Mouse (Mus musculus) lung, embryonic 14.5 days (tissue): ENCODE results near the gene Mark1. TPM values are rescaled to one million over a fixed set of nuclear protein-coding genes. Genes with fewer than 3 reads are reported as not detected.
A peak's percentile ranks its signal among the peaks of the same experiment; 100 is the strongest.

Experiments
- ATAC-seq: fragments of 200-750 bp; cut with Nextera tagmentation; 2 replicates; pipeline ENCODE4 v1.8.0; 2017; ENCODE audit warnings: mild to moderate bottlenecking, moderate TSS enrichment, moderate library complexity; ENCODE audit not compliant: insufficient read depth
- DNase-seq: peaks from one replicate; pipeline ENCODE4 v3.0.0-alpha.2; 2015
- H3K27ac ChIP-seq: fragments of 300-500 bp; sonication (generic); 2 replicates; pipeline ENCODE4 v1.5.1; 2014; ENCODE audit warnings: low read depth, mild to moderate bottlenecking, moderate library complexity
- H3K27me3 ChIP-seq: fragments of 300-500 bp; sonication (generic); 2 replicates; pipeline ENCODE4 v1.6.1; 2014; ENCODE audit warnings: low read length, control low read depth; ENCODE audit not compliant: insufficient read depth
- H3K36me3 ChIP-seq: fragments of 300-500 bp; sonication (generic); 2 replicates; pipeline ENCODE4 v1.6.1; 2014; ENCODE audit warnings: control low read depth; ENCODE audit not compliant: insufficient read depth
- H3K4me1 ChIP-seq: fragments of 300-500 bp; sonication (generic); 2 replicates; pipeline ENCODE4 v1.6.1; 2014; ENCODE audit warnings: antibody characterized with exemption, control low read depth; ENCODE audit not compliant: insufficient read depth
- H3K4me2 ChIP-seq: fragments of 300-500 bp; sonication (generic); 2 replicates; pipeline ENCODE4 v1.6.1; 2014; ENCODE audit warnings: mild to moderate bottlenecking
- H3K4me3 ChIP-seq: fragments of 300-500 bp; sonication (generic); 2 replicates; pipeline ENCODE4 v1.5.1; 2014; ENCODE audit warnings: low read depth, low read length
- H3K9ac ChIP-seq: fragments of 300-500 bp; sonication (generic); 2 replicates; pipeline ENCODE4 v1.6.1; 2014
- H3K9me3 ChIP-seq: fragments of 300-500 bp; sonication (generic); 2 replicates; pipeline ENCODE4 v1.6.1; 2016; ENCODE audit warnings: low read depth, low read length, control low read depth
- CTCF ChIP-seq: IDR thresholded peaks from 2 replicates; pipeline ENCODE4 v1.5.1; 2016; ENCODE audit warnings: antibody characterized with exemption, low read depth
- WGBS: fragments of 180-500 bp; shearing (Covaris S2); extraction: QIAGEN DNeasy Blood & Tissue Kit; methylation state at CpG from one replicate; pipeline ENCODE4 v1.1.7; 2014; 5-methylcytosine and 5-hydroxymethylcytosine counted together
- polyA plus RNA-seq: library from polyadenylated mRNA; unstranded; fragments of >200 nt; fragmentation: Nextera tagmentation; extraction: Ambion mirVana; gene quantifications from 2 replicates; pipeline ENCODE4 v1.2.1, GENCODE M21; 2014

The Mark1 gene
- polyA plus RNA-seq, 1 experiment from 2014 or later: 3.0 TPM

DNA sequence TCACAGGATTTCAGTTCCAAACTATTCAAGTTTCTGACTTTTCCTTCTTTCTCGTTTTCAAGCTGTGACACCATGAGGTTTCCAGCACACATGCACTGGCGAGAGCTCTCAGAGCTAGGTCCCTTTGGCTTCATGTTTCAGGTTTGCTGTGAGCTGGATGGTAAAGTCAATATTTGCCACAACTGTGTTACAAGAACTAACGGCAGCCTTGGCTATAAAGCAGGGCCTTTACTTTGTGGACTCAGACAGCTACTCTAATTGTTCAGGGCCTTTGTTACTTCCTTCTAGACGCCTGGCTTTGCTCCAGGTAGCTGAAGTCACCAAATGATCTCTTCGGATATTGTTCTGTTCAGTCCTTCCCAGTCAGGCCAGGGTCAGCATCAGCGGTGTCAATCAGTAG is 63.9 kb downstream of the Mark1 start:
- 48% methylated on average over 6 of the region's 6 CpGs for WGBS
- Histone ChIP-seq H3K4me1 (no peaks in the 10 kb centered on the region), H3K27ac (peak overlapping the region; percentile 26), H3K9ac (no peak overlapping the region), H3K9me3 (no peaks in the 10 kb centered on the region), H3K27me3 (no peaks in the 10 kb centered on the region), H3K4me3 (no peak overlapping the region), H3K36me3 (no peaks in the 10 kb centered on the region), H3K4me2 (no peak overlapping the region)
- peak; percentile 52 for DNase-seq
- no peak for TF ChIP-seq CTCF
- peak; percentile 38; the same call in 1 of the 2 replicates for ATAC-seq

DNA sequence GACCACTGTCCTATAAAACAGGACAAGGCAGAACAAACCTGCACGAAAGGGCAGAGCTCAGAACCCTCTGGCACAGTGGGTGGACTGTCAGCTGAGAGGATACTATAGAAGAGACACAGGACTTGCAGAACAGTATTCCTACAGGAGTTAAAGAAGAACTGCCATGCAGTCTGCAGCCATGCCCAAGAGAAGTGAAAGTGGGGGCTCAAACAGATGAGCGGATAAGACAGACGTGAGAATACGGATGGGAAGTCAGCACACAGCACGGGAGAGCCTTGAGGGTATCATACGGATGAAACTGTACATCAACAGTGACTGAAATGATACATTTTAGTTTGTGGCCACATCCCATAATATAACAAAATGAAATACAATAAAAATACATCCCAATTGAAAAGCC is 68.3 kb downstream of the Mark1 start:
- no peak overlapping the region for H3K4me3 ChIP-seq
- no peaks in the 10 kb centered on the region for H3K27me3 ChIP-seq
- H3K4me2 ChIP-seq: no peak overlapping the region
- no peaks in the 10 kb centered on the region for H3K9me3 ChIP-seq
- peaks cover 3% of the 10 kb centered on the region; the same call in 1 of the 2 replicates for H3K36me3 ChIP-seq
- ATAC-seq: no peak
- 82% methylated on average over 6 of the region's 6 CpGs for WGBS
- no peaks in the 10 kb centered on the region for H3K4me1 ChIP-seq
- no peak for TF ChIP-seq CTCF
- H3K9ac ChIP-seq: no peak overlapping the region
- no peak overlapping the region for H3K27ac ChIP-seq
- no peak for DNase-seq

DNA sequence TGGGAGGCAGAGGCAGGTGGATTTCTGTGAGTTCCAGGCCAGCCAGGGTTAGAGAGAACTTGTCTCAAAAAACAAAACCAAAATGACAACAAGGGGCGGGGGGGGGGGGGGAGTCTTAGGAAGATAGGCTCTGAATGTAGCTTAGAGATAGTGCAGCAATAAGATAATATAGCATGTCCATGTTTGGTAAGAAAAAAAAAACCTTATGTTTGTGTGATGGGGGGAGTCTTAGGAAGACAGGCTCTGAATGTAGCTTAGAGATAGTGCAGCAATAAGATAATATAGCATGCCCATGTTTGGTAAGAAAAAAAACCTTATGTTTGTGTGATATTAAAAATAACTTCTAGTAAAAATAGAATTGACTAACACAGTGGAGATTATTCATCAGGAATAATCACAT is 71.0 kb downstream of the Mark1 start:
- Histone ChIP-seq H3K27me3 (no peaks in the 10 kb centered on the region), H3K4me2 (no peak overlapping the region), H3K36me3 (peaks cover 3% of the 10 kb centered on the region; the same call in 1 of the 2 replicates), H3K27ac (no peak overlapping the region), H3K4me3 (no peak overlapping the region), H3K9ac (no peak overlapping the region), H3K4me1 (no peaks in the 10 kb centered on the region), H3K9me3 (no peaks in the 10 kb centered on the region)
- DNase-seq (no peak), ATAC-seq (no peak)
- TF ChIP-seq CTCF: no peak
- 55% methylated on average over 1 of the region's 1 CpGs for WGBS

DNA sequence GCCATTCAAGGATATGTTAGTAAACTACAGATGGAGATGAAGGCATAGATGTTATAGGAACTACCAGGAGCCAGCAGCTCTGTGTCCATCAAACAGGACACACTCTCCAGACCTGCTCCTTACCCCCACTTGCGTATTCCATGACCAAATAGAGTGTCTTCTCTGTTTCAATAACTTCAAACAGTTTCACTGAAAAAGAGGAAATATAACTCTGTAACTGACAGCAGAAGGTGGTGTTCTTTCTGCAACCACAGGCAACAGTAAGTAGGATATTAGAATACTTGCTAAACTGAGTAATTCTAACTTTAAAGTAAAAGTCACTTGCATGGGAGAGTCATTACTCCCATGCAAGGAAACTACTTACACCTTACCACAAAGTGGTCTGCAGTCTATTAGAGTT is 71.5 kb downstream of the Mark1 start:
- H3K9ac ChIP-seq: no peak overlapping the region
- DNase-seq (no peak), ATAC-seq (no peak)
- H3K4me2 ChIP-seq: no peak overlapping the region
- no peak overlapping the region for H3K4me3 ChIP-seq
- H3K9me3 ChIP-seq: no peaks in the 10 kb centered on the region
- WGBS: 86% methylated on average over 1 of the region's 1 CpGs
- H3K27ac ChIP-seq: no peak overlapping the region
- H3K27me3 ChIP-seq: no peaks in the 10 kb centered on the region
- TF ChIP-seq CTCF: no peak
- no peaks in the 10 kb centered on the region for H3K4me1 ChIP-seq
- H3K36me3 ChIP-seq: peaks cover 5% of the 10 kb centered on the region; the same call in 1 of the 2 replicates

DNA sequence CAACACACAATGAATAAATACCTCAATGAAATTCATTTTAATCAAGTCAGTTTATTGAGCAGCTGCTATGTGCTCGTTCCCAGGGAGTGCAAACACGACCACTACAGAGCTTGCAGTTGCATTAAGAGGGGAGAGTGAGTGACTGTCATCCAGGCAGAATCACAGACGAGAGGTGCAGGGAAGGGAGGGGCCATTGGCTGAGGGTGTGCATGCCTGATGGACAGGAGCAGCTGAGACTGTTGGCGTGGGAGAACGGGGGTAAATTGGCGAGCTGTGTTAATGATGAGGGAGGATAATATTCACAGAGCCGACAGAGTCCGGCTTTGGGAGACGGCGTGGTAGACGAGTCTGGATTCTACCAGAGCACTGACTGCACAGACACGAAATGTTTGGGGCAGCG is 76.5 kb downstream of the Mark1 start:
- Histone ChIP-seq H3K4me2 (no peak overlapping the region), H3K27me3 (no peaks in the 10 kb centered on the region), H3K27ac (no peak overlapping the region), H3K9ac (no peak overlapping the region), H3K9me3 (no peaks in the 10 kb centered on the region), H3K4me1 (no peaks in the 10 kb centered on the region), H3K36me3 (peaks cover 19% of the 10 kb centered on the region), H3K4me3 (no peak overlapping the region)
- DNase-seq: no peak
- TF ChIP-seq CTCF: no peak
- ATAC-seq: no peak
- 84% methylated on average over 13 of the region's 13 CpGs for WGBS

DNA sequence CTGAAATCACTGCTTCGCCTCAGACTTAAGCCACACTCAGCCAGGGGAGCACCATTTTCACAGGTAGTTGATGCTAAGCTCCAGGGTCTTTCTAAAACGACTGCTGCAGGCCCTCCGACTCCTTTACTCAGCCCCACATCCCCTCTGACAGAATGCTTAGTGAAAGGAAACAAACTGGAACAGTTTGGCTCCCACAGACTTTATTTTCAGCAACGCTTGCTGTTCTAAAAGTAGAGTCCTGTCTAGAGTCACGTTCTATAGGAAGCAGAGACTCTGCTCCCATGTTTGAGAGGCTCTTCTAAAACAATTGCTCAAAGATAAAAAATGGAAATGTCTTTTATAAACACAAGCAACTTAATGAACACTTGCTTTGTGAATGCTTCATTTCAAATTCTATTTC is 79.3 kb downstream of the Mark1 start:
- ATAC-seq: no peak
- no peaks in the 10 kb centered on the region for H3K4me1 ChIP-seq
- H3K27ac ChIP-seq: no peak overlapping the region
- no peak overlapping the region for H3K4me3 ChIP-seq
- DNase-seq: no peak
- H3K9ac ChIP-seq: no peak overlapping the region
- no peak for TF ChIP-seq CTCF
- H3K27me3 ChIP-seq: no peaks in the 10 kb centered on the region
- H3K9me3 ChIP-seq: no peaks in the 10 kb centered on the region
- H3K4me2 ChIP-seq: no peak overlapping the region
- WGBS: 78% methylated on average over 5 of the region's 5 CpGs
- peaks cover 22% of the 10 kb centered on the region; the same call in 1 of the 2 replicates for H3K36me3 ChIP-seq

DNA sequence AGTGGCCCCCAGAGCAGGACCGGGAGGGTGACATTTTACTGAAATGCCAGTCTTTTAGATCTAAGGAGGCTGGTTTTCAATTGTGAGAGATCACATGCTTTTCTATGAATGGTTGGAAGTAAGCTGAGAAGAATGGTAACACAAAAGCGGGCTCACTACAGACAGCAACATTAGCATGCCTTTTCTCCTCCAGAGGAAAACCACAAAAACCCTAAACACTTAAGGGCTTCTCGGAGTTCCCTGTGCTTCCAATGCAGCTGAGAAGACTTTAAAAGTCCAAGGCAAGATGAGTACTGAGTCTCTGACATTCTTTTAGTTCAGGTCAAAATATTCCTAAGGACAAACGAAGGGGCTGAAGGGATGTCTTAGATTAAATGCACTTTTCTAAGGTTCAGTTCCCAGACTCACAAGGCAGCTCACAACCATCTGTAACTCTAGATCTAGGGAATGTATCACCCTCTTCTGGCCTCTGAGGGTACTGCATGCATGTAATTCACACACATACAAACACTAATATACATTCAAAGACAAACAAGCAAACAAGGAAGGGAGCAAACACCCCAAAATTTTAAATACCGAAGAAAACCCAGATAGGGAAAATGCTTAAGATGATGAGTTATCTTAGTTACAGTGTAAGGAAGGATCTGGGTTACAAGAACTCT is 81.0 kb downstream of the Mark1 start:
- H3K9me3 ChIP-seq: no peaks in the 10 kb centered on the region
- H3K4me3 ChIP-seq: no peak overlapping the region
- no peak overlapping the region for H3K9ac ChIP-seq
- peak; percentile 44 for DNase-seq
- H3K27ac ChIP-seq: no peak overlapping the region
- peaks cover 22% of the 10 kb centered on the region; the same call in 1 of the 2 replicates for H3K36me3 ChIP-seq
- ATAC-seq: no peak
- 90% methylated on average over 5 of the region's 5 CpGs for WGBS
- H3K4me1 ChIP-seq: no peaks in the 10 kb centered on the region
- no peaks in the 10 kb centered on the region for H3K27me3 ChIP-seq
- peak; percentile 59 for TF ChIP-seq CTCF
- H3K4me2 ChIP-seq: no peak overlapping the region

DNA sequence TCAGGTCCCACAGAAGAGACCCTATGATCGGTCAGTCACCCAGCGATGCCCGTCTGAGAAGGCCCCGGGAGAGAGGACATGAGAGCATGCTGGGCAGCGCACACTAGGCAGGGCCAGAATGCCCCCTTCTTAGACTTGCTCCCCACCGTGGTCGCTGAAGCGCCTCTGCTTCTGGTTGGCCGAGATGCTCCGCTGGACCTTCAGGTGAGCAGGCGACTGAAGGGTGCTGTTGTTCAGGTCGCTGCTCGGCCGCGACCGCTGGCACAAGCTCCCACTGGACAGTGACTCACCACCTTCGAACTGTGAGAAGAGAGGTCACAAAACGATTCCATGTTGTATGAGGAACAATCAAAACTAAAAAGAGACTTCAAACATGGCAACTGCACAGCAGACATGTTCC is 87.0 kb downstream of the Mark1 start:
- Histone ChIP-seq H3K9me3 (no peaks in the 10 kb centered on the region), H3K27me3 (no peaks in the 10 kb centered on the region), H3K27ac (no peak overlapping the region), H3K4me3 (no peak overlapping the region), H3K4me1 (no peaks in the 10 kb centered on the region), H3K36me3 (peaks cover 35% of the 10 kb centered on the region; the same call in 1 of the 2 replicates), H3K9ac (no peak overlapping the region), H3K4me2 (no peak overlapping the region)
- WGBS: 92% methylated on average over 18 of the region's 18 CpGs
- no peak for DNase-seq
- TF ChIP-seq CTCF: no peak
- ATAC-seq: no peak
